Mouse (Mus musculus) testis, postnatal 14 days (tissue): ENCODE results near the gene Ephx4.
A peak's percentile ranks its signal among the peaks of the same experiment; 100 is the strongest.

Experiments
- DNase-seq: peaks from one replicate; pipeline ENCODE4 v3.0.0; 2021; ENCODE audit warnings: low spot score

The Ephx4 gene

DNA sequence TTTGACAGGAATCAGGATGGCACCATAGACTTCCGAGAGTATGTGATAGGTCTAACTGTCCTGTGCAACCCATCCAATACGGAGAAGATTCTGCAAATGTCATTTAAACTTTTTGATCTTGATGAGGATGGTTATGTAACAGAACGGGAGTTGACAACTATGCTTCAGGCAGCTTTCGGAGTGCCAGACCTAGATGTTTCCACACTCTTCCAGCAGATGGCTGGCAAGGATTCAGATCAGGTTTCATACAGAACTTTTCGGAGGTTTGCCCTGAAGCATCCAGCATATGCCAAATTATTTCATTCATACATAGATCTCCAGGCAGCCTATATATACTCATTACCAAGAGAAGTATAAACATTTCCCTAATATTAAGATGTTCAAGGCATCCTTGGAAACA is 31.5 kb downstream of the Ephx4 start:
- DNase-seq, result no peak

DNA sequence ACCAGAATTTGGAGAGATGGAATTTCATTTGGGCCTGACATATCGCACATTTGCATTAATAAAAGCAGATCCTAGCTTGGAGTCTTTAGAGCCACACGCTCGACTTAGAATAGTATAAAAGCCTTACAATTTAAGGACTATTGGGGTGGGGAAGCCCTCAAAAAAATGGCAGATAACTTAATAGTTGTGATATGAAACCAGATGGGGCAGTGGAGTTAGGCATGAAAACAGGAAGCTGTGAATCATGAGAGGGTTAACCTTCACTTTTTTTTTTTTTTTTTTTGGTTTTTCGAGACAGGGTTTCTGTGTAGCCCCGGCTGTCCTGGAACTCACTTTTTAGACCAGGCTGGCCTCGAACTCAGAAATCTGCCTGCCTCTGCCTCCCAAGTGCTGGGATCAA is 33.6 kb downstream of the Ephx4 start:
- DNase-seq, result no peak

DNA sequence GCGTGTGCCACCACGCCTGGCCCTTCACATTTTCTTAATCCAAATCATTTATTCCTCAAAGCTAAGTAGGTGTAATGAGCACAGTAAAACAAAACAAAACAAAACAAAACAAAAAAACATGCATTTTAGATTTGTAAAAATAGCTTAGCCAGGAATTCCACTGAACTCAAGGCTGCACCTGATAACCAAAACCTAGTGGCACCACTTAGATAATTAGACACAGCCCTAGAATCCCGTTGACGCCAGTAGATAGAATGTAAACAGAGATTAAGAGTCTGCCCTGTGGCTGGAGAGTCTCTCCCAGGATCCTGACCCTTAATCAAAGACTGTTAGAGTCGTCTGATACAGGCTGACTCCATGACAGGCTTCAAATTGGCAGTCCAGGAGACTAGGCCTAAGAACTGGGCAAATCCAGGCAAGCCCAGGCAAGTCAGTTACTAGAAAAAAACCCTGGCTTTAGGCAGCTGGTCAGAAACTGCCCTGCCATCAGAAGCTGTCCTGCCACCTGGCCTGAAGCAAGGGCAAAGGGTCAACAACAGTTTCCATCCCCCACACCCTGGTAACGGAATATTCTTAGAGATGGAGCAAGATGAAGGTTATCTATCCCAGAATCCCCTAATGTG is 34.2 kb downstream of the Ephx4 start:
- peak; percentile 24 for DNase-seq

DNA sequence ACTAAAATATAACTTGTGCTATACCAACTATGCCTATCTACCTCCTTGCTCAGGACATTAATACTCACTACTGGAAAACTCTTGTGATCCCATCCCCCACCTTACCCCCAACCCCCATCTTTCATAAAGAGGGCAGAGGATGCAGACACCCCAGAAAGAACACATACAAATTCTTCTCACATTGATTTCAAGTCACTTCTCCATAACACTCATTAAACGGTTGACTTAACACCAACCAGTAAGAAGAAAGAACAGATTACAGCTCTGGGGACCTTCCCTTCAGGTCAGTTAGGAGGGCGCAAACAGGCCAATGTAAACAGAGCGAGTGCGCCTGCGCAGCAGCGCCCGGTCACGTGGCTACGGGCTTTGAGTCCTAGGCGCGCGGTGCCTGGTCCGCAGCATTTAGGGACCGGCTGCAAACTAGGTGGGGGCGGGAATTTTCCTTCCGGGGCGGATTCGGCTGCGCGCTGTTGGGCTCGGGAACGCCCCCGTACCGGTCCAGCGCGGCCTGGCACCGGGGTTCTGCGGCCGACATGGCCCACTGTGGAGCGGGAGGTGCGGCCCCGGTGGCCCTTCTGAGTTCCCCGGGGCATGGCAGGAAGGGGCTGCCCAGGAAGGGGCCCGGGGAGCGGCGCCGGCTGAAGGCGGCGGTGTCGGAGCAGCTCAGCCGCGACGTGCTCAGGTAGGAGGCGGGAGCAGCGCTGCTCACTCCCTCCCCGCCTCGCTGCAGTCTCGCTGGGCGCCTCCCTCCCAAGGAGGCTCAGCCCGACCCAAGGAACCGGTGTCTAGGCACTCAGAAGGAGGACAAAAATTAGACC is 35.1 kb downstream of the Ephx4 start, which contains the start of gene Btbd8:
Gene Btbd8 (plus strand): TSS at position 534 of the 818 bp plus-strand sequence.
- DNase-seq, result peak; percentile 94

DNA sequence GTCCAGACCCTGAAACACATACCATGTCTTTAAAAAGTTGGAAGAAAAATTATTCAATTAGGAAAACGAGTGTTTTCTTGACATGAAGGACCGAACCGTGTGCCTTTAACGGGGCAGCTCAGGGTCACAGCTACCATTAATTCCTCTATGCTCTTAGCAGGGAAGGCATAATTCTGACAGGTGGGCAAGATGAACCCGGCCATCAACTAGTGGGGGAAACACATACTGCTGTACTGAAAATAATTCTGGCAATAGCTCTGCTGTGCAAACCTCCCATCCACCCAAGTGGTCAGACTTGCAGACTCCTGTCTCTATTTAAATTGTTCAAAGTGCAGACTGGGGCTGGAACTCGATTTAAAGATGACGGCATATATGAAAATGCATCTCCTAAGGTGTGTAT is 35.8 kb downstream of the Ephx4 start:
- DNase-seq, result no peak

DNA sequence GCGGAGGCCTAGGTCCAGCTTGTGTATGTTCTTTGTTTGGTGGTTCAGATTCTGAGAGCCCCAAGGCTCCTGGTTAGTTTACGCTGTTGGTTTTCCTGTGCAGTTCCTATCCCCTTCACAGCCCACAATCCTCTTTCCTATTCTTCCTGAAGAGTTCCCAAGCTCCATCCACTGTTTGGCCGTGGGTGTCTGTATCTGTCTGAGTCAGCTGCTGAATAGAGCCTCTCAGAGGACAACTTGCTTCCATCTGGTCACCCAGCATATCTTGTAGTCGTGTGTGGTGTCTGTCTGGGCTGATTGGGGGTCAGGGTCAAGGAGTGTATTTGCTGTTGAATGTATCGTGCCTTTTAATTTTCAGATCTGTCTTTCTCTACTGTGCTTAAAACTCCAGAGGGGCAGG is 39.3 kb downstream of the Ephx4 start:
- no peak for DNase-seq

DNA sequence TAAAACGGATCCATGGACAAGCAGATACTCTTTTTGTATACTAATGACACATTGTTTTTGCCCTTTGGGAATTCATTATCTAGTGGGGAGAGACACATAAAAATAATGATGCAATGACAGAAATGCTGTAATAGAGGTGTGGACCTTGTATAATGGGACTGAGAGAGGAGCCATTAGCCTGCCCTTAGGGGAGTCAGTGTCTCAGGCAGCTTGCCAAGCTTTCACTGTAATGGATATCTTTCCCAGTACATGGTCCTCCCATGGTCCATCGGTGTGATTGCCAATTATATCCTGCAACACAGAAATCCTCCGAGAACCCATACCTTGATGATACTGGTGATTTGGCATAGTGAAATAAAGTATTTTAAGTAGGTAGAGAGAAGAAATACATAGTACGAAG is 41.7 kb downstream of the Ephx4 start:
- DNase-seq, result no peak

DNA sequence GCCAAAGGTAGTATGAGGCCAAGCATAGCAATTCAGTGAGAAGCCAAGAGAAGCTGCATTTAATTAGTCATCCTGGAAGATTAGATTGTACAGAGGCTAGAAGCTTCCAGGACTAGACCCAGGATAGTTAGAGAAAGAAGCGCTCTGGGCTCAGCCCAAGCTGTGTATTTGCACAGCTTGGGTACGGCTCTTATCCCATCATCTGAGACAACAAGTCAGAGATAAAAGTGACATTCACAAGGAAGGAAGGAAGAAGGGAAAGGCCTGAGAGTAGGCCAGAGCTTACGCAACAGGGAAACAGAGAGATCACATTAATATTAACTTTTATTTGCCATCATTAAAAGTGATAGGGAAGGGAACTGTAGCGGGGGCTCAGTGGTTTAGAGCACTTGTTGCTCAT is 45.4 kb downstream of the Ephx4 start:
- DNase-seq, result no peak

DNA sequence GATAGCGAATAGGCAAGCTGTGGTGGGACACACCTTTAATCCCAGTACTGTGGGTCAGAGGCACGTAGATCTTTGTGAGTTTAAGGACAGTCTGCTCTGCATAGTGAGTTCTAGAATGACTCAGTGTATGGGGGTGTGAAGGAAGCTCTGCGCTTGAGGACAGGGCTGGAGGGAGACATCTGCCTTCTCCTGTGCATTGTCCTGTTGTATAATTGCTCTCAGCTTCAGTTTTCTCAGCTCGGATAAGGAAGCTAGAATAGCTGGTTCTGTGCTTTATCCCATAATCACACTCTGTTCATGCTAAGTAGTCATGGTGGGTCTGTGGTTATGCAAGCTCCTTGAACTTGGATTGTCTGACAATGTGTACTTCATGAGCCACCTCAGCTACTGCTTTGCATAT is 46.2 kb downstream of the Ephx4 start:
- no peak for DNase-seq

DNA sequence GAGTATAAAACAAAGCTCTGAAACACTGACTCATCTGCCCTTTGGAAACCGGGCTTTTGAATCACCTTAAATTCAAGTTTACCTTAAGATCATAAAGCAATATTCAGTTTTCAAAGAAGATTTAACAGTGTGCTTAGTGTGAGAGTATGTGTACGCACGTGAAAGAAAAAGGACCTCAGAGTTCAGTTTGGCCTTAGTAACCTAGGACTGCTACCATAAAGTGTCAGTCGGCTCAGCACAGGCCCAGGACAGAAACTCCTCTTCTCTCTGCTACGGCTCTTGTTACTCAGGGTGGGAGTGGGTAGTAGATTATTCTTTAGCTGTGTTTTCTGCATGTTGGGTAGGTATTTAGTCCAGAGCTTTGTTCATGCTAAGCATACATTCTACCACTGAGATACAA is 47.1 kb downstream of the Ephx4 start:
- no peak for DNase-seq

DNA sequence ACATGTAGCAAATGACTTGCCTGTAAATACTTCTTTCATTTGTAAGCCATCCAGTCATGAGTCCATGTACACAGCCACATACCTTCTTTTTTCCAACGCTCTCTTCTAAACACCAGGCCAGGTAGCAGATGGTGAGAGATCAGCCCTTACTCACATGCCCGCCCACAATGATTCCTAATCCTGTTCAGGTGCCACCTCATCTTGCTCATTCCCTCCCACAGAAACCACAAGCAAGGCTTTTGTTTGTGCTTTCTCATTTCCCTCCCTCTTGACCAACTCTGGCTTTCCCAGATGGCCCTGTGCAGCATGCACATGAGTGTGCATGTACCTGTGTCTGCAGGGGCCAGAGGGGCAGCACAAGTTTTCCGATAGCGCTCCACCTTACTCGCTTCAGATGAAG is 47.8 kb downstream of the Ephx4 start:
- DNase-seq, result no peak

DNA sequence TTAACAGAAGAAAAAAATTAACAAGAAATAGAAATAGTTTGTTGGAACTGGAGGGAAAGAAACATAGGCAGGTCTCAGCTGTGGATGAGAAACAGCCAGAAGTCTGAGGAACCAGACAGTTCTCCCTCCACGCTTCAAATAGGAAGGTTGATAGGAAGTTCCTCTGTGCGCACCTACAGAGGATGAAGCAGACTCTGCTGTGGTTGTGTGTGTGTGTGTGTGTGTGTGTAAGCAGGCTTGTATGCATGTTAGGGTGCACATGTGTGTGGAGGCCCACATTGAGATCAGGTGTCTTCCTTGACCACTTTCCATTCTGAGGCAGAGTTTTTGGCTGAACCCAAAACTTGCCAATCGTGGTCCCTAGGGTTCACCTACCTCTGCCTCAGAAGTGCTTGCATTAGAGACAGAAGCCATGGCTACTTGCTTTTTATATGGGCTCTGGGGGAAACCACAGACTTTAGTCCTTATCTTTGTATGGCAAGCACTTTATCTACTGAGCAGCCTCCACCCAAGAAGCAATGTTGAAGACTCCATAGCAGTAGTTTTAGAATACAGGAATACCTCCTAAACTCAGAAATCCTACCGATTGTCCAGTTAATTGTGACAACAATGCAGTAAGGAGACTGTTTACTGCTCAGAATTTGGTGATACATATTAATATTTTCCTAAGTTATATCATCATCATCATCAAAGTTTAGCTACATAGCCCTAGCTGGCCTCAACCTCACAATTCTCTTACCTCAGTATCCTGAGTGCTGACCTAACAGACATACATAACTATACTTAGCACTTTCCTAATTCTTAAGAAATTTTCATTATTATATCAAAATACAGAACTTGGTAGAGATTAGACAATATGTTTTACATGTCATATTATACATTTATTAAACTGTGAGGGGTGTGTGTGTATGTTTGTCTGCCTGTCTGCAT is 59.9 kb downstream of the Ephx4 start:
- no peak for DNase-seq

DNA sequence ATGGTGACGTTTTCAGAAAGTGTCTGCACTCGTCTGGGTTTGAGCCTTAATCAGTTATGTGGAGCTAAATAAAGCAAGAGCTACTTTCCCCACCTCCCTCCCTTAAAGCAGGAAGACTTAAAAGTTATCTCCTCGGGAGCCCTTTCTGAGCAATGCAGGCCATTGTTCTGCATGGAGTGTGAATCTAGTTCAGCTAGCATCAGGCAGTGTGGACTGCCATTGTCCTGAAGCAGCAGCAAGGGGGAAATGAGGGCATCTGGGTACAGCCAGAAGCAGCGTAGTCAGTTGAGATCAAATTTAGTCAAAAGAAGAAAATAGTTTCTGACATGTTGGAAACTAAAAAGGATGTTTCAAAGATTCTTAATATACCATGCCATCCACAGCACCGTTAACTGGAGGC is 64.0 kb downstream of the Ephx4 start:
- DNase-seq, result no peak

DNA sequence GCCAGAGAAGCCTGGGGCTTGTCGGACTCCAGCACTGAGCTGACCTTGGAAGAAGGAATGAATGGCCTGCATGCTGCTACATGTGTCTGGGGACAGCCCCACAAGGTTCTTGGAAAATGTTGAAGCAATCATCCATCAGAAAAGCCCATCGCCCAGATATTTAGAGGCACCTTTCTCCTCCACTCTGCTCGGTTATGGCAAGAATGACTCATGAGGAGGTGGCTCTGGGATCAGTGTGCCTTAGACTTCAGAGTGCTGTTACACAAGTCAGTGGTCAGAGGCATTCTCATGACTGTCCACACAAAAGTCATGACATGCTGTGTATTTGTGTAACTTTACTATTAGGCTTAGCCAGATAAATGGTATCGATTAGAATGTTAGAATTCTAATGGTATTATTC is 64.6 kb downstream of the Ephx4 start:
- DNase-seq, result no peak

DNA sequence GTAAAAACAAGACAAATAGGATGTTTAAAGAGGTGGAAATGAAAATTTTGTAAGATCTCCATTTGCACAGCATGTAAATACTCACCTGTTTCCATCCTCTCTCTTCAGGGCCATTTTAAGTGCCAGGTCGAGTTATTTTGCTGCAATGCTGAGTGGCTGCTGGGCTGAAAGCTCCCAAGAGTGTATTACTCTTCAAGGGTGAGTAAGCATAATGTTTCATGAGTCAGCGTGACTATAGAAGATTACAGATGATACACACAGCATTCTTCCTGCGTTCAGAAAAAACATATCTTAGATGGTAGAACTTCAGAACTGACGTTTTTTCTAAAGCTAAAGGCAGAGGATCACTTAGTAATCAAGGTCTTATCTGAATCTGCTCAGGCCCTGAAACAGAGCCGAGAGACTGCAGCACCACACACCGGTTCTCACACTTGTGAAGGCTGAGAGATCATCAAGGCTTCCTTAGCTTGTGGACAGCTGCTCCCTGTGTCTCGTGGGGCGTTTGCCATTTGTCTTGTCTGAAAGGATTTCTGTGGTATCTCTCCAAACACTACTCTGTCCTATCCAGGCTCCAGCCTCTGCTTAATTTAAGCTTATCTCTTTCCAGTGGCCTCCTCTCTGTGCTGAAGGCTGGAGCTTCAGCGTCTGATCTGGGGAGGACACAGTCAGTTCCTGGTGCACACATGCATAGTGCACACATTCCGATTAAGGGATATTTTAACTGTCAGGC is 68.2 kb downstream of the Ephx4 start:
- DNase-seq, result no peak
